Mouse (Mus musculus) layer of hippocampus, postnatal 36 days (tissue): Measurements from ENCODE around the gene Fam160a2. TPM values are rescaled to one million over a fixed set of nuclear protein-coding genes. Genes with fewer than 3 reads are reported as not detected.
A peak's percentile ranks its signal among the peaks of the same experiment; 100 is the strongest.

Experiments used
- DNase-seq, 2 experiments: peaks; one replicate each; pipeline ENCODE4 v3.0.0; 2022
- total RNA-seq, 2 experiments: library from RNA; stranded (reverse); gene quantifications; 2 replicates each; pipeline ENCODE4 v1.2.3; 2021

Fam160a2 gene
- 10 to 100 TPM; 57.6 to 58.6 TPM for total RNA-seq

GRCm38 (mm10) chr7:105399935-105400624 is at the start of gene Fam160a2:
Gene Fam160a2 (minus strand): TSS chr7:105400054.
- peak; percentile 99 to 100 for DNase-seq

GRCm38 (mm10) chr7:105445076-105445475 is 45.2 kb upstream of the Fam160a2 start:
- no peak for DNase-seq

DNA sequence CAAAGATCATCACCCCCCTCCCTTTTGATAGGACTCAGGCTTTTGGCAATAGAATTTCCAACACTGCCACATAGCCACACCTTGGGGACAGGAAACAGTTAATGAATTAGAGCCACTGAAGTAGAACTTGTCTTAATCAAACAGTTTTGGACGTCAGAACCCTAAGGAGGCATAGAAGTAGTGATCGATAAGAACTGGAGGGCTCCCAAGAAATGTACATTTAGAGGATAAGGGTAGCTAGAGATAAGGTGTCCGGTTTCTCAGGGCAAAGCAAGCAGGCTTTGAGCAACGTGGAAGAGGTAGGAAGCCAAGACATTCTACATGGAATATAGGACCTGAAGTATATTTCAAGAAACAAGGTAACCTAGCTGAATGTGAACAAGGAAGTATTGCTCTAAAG is 41.6 kb upstream of the Fam160a2 start:
- DNase-seq: no peak

DNA sequence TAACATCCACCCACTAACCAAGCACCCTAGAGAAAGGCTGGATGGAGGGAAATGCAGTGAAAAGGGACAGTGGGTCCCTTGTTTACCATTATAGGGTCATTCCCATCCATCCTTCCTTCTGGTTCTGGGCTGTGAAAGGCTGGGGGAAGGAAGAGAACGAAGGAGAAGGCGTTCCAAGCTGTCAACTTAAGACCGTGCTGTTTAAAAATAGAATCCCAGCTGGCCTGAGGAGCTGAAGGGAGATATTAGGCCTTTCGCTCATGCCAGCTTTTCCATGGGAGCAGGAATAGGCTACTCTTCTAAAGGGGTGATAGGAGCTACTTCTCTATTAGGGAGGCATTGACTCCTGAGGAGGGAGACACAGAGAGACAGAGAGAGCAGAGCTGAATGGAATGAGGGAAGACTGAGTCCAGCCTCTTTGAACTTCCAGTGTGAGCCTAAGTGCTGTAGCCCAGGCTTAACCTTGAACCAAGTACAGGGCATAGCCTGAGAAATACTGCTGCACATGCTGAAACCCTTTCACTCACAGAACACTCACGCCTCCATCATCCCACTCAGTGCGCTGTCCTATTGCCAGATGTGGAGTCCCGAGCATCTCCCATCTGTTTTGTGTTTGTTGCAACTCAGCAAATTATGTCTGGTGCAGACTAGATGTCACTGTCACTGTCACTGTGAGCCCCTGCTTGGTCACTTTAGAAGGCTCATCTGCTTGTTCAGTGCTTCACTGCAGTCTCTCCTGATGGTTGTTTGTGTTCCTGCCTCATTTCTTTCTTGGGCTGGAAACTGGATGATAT is 38.3 kb upstream of the Fam160a2 start:
- peak in 1 of 2 experiments; percentile 11 for DNase-seq

DNA sequence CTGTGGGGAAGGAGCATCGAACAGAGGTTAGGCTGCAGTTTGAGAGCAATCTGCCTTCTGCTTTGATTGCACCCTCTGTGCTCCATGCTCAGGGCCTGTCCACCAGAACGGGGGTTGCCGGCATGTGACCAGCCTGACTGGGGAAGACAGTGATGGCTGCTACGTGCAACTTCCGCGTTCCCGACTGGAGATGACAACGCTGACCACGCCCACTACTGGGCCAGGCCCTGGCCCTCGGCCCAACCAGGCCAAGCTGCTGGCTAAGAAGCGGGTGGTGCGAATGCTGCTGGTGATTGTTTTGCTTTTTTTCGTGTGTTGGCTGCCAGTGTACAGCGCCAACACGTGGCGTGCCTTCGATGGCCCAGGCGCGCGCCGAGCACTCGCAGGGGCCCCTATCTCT is 34.9 kb upstream of the Fam160a2 start:
- DNase-seq: no peak

GRCm38 (mm10) chr7:105433859-105434258 is 34.0 kb upstream of the Fam160a2 start:
- DNase-seq: no peak

- DNase-seq: no peak
Measured at GRCm38 (mm10) chr7:105432058-105432457, 32.2 kb upstream of the Fam160a2 start.

- DNase-seq: no peak
Measured at GRCm38 (mm10) chr7:105426051-105426450, 26.2 kb upstream of the Fam160a2 start.

- no peak for DNase-seq
Measured at GRCm38 (mm10) chr7:105425424-105426043, 25.7 kb upstream of the Fam160a2 start, which contains the start of gene Cckbr. Gene Cckbr (plus strand): TSS chr7:105425731.

- DNase-seq: no peak
Measured at GRCm38 (mm10) chr7:105424368-105424767, 24.5 kb upstream of the Fam160a2 start.

DNA sequence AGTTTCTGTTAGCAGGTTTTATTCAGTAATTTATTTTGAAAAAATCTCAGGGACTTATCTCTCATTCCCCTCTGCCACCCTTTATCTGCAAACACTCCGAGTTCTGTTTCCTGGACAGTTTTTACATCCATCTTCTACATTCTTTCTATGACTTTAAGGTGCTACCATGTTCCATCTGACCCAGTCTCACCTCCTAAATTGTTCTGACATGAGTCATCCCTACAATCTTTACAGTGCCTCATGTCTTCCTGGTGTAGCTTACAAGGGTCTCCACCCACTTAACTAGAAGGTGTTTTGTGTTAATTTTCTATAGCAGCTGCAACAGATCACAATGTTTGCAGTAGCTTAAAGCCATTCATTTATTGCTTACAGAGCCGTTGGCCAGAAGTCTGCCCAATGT is 21.0 kb upstream of the Fam160a2 start:
- DNase-seq: no peak

DNA sequence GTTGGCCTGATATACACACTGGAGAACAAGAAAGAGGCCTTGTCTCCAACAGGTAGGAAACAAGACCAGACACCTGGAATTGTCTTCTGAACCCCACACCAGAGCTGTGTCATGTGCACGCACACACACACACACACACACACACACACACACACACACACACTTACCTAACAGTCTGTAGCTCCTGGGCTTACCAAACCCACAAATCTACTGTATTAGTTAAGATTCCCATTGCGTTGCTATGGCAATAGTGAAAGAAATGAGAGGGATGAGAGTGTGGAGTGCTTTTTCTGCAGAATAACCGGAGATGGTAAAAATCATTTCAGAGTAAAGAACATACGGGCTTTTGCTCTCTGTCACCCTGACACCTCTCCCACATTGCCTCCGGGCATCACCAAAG is 18.3 kb upstream of the Fam160a2 start:
- no peak for DNase-seq

DNA sequence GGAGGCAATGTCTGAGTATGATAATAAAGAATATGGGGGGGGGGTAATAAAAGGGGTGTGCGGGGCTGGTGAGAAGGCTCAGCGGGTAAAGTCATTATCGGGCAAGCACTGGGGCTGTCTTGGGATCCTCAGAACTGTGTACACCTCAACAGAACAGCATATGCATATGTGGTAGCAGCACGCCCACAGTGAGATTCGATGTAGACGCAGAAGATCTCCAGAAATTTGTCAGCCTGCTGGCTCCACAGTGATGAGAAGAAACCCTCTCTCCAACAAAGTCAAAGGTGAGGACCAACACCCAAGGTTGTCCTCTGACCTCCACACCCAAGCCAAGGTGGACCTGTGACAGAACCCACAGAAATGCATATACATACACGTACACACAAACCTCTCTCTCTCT is 16.7 kb upstream of the Fam160a2 start:
- no peak for DNase-seq

DNA sequence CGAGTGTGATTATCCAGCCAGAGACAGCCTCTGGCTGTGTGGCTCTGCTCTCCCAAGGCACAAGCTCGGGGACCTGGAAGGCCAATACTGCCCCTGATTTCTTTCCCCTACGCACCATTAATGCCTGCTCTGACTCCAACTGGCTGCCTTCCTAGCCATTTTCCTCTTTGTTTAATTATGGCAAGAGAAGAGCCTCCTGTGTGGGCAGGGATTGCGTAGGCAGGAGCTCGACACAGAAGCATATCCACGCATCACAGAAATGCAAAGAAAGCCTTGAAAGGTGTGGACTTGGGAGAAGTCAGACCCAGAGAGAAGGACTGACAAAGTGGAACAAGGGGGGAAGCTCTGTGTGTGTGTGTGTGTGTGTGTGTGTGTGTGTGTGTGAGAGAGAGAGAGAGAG is 14.5 kb upstream of the Fam160a2 start:
- DNase-seq: no peak

DNA sequence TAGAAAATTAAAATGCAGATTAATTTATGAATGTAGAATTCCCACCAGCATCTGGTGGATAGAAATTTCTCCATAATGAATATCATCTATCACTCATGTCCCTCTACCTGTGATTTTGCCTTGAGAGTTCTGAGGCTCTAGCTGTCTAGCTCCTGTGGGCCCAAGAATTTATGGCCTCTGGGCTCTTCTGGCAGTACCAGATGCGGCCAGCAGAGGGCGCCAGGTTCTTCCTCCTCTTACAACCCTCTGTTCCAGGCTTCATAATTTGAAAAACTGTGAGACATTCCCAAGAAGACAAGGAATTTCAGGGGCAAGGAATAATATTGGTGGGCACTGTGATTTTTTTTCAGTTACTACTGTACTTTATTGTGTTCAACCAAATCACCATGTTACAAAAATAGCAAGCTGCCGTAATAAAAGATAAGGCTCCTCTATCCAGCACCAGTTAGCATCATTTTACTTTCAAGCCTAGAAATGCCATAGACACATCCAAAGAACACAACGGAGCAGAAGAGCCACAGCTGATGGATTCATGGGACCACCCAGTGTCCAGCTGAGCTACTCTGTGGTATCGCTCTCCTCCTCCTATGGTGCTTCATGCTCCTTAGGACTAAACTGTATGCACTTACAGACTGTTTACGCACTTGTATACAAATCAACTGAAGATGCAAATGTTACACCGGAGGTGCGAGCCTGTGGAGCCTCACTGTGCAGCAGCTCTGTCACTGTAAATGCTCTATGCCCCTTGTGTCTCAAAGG is 12.2 kb upstream of the Fam160a2 start:
- DNase-seq: peak; percentile 78

DNA sequence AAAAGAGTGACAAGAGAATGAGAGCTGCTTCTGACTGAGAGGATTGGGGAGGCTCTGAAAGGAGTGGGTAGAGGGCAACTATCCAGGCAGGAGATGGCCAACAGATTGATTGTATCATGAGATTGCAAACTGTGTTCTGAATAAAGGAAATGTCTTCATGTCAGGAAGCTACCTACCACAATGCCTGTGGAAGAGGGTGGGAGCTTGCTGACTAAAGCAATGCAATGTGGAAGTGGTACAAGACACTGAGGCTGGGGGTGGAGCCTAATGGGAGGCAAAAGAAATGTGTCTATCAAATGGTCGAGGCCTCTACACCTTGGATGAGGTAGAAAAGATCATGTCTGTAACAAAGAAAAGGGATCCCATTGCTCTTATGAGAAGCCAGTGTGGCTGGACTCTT is 6.5 kb upstream of the Fam160a2 start:
- no peak for DNase-seq

DNA sequence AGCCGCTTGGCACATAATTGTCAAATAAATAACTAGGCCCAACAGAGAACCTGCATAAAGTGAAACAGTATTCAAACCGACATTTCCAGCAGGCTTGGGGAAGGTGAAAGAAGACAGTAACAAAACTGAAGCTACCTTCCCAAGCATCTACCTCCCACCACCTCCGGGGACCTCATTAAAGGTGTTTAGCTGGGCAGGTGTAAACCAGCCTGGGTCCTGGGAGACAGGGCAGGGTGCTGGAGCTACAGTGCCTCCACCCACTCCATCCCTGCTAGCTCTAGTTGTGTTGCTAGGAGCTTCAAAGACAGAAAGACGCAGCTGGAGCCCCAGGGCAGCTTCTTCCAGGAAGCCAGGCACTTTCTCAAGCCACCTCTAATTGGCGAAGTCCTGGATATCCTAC is 4.4 kb upstream of the Fam160a2 start, which contains the start of gene Cnga4:
Gene Cnga4, plus strand, starts transcription at position 301 of the 400 bp plus-strand sequence.
- no peak for DNase-seq

- DNase-seq: no peak
Measured at GRCm38 (mm10) chr7:105399058-105399934, 558 bp downstream of the Fam160a2 start.

GRCm38 (mm10) chr7:105396126-105396525 is 3.7 kb downstream of the Fam160a2 start:
- DNase-seq: no peak

DNA sequence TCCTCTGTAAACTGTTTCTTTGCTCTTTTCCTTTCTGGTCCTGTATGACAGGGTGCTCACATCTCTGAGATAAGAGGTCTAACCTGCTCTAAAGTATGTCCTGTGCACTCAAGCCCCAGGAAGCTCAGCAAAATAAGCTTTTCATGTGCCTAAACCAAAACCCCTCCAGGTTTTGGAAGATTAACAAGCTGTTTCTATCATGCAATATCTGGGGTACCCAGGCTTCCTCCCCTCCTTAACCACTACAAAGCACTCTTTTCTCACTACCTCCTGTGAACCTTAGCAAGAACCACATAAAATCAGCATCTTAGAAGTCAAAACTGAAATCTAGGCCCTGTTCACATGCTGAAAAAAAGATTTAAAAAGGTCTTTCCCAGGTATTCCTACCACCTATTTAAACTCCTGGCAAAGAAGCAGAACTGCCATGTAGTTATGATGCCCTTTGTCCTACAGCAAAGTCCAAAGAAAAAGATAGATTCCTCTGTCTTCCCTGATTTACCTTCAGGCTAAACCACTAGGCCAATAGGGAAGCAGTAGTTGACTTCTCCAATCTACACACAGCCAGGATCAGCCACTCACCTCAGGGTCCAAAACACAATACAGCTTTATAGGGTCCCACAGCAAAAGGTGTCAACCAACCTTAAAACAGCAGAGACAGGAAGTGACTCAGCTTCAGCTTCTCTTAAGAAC is 4.6 kb downstream of the Fam160a2 start:
- DNase-seq: no peak

- no peak for DNase-seq
Measured at GRCm38 (mm10) chr7:105394606-105395005, 5.2 kb downstream of the Fam160a2 start.
